Mouse (Mus musculus): Measurements from ENCODE around the gene Ddx46.

- TF ChIP-seq CTCF (IDR thresholded peaks at IDR 0.05; ENCODE audit: low read depth) (no peak), EP300 (IDR thresholded peaks at IDR 0.05; ENCODE audit: low read depth) (no peak)
Measured at GRCm38 (mm10) chr13:55613471-55613870, 21.4 kb upstream of the Ddx46 start.

All from liver, postnatal 0 days (tissue).